Mouse (Mus musculus): ENCODE results near the gene Wdfy3.
A peak's percentile ranks its signal among the peaks of the same experiment; 100 is the strongest.
"Not testable (repeated sequence)": the region's sequence is repeated elsewhere in the genome, so short reads cannot be mapped to it uniquely, and the experiment has no call there.

Gene Wdfy3

DNA sequence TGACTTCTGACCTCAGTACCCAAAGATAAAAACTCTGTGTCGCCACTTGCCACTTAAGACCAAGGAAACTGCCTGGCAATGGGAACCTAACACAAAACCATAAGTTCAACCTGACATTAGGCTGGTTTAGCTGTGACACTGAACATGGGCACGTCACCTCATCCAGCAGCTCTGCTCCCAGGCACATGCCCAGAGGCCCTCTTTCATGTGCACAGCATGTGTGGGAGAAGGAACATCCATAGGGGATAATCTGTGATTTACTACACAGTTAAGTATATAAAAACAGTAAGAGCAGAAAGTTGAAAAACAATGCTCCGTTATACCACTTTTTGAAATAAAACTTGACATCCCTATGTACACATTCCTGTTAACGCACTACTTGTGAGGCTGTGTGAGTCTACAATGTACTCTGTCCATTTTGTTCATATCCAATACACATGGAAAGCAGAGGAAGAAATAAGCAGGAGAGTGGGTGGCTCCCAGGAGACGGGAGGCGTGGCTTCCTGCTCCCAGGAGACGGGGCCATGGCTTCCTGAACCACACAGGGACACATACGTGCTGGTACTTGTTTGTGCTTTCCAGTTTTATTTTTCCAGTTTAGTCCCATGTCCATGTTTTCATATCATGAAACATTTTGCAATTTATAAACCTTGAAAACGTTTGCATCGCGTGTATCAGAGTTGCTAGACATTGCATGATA, 73.5 kb downstream of the Wdfy3 start:
- DNase-seq, result no peak

DNA sequence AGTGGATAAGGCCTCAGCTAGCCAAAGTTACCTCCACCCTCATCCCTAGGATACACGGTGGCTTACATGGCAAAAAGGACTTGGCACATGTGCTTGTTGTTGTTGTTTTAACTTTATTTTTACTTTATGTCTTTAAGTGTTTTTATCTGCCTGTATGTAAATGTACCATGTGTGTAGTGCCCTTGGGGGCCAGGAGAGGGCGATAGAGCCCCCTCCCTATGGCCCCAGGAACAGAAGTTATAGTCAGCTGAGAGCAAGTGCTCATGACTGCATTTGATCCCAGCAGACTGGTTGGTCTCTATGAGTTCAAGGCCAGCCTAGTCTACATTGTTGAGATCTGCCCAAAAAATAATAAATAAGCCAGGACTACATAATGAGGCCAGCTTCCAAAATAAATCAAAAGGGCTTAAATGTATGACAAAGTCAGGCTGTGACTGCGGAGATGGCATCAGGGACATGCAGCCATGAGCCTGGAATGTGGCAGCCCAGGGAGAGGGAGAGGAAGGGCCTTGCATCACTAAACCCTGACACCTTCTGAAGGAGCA, 74.2 kb downstream of the Wdfy3 start:
- DNase-seq, result no peak

DNA sequence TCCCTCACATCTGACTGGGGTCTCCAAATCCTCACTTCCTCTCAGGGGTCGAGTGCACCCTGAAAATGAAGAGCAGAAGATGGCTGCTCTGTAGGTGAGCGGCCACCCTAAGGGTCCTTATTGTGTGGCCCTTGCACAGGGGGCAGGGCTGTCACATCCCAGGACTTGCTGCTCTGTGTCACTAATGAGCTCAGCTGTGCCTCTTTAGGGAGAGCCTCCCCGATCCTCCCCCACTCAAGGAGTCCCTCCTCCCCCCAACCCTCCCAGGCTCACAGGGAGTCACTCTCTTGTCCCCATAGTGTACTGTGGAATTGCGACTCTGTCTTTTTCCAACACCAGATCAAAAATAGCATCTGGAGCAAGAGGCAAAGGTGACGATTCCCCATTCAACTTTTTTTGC, 75.7 kb downstream of the Wdfy3 start:
- DNase-seq, result no peak

DNA sequence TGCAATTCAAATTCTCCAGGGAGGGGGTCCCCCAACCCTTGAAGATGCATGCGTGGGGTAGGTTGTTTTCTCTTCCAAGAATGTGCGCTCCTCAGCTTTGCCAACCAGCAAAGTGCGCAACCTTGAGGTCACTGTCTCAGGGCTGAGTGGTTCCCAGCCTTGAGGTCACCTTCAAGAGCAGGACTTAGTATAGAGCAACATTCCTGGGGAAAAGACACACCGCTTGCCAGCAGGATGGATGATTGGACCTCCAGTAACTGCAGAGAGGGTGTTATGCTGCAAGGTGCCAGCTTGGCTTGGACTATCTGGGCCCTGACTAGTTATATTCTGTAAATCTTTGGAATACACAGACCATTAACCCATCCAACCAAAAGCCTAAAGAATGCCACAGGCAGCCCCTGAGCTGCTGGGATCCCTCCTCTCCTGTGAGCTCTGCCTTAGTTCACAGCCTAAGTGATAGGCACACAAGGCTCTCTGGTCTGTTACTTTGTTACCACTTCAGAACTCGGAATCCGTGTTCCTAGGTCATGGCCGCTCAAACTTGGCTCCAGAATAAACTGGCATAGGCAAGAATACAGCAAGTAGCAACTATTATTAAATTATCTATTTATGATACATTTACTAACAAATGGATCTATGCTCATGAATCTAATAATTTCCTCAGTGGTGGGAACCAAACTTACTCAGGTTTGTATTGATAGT, 76.6 kb downstream of the Wdfy3 start:
- DNase-seq, result no peak

DNA sequence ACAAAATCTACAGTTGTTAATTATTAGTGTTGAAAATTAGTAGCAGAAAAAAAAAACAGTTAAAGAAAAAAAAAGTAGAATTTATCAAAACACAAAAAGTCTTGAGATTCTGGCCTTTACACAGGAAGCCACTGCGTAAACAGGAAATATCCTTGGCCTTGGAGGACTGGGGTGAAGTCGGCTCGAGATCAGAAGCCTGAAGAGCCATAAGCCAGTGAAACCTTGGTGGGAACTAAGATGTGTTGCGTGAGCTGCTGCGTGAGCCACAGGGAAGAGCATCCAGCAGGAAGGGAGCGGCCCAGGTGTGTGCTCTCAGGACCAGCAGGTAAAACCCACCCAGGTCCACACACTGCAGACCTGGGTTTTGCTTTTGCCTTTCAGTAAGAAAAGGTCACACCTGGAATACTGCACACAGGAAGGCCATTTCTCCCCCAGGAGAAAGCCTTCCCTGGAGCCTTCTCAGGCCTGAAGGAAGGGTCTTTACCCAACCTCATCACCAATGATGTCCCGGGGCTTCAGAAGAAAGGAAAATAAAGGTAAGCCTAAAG, 79.3 kb downstream of the Wdfy3 start:
- DNase-seq, result no peak

DNA sequence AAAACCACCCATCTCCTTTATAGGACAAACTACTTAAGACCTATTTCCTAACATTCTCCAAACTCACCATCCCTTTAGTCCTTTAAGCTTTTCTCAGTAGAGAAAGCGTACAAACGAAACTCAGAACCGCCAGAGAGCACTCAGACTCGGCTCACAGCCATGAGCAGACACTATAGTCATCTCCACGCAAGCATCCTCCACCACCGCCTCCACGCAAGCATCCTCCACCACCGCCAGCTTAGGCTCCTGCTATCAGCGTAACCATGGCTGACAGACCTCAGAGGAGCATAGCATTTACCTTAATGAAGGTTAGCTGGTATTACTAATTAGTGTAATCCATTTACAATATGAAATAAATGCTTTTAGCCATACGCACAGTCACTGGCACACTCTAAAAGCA, 81.2 kb downstream of the Wdfy3 start:
- no peak for DNase-seq

DNA sequence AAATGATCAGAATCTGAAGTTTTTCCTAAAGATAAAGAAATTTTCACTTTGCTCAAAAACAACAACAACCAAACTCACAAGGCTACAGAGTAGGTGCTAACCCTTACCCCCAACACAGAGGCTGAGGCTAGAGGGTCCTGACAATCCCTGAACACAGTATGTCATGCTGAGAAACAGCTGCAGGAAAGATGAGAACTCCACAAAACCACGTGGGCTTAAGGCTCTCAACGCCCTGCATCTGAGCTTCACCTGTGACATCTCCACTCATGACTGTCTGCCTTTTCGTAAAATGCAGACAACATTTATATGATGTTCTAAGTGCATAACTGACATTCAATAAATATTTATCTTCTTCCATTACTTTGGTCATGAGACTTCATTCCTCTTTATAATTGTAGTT, 83.0 kb downstream of the Wdfy3 start:
- no peak for DNase-seq

DNA sequence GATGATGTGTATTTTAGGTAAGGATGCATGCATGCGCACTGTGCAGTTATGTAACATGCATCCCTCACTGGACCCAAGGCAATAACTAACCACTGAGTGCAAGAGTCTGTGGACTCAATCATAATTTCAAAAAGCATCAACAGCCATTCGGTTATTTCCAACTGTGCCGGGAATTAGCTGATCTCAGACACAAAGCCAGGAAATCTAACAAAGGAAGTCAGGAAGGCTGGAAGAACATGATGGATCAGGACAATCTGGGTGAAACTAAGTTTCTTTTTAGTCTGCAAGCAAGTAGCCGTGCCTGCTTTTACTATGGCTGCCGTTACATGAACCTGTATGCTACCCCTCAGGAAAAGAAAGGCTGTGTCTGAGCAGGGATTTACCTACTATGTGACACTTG, 87.5 kb downstream of the Wdfy3 start:
- DNase-seq, result no peak

DNA sequence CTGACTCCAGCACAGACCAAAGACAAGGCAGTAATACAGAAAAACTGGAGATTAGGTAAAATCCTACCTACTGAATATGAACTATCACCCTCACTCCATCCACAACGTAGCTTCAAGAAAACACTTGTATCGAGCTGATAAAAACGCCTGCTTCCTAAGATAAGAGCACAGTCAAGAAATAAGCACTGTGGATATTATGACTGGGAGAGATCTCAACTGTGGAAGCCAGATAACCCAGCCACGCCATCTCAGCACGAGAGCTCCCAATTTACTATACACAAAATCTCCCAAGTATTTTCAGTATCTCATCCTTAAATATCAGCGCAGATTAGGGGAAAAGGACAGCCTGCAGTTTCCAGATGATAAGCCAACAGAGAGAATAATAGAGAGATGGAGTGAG, 90.1 kb downstream of the Wdfy3 start:
- DNase-seq, result no peak

DNA sequence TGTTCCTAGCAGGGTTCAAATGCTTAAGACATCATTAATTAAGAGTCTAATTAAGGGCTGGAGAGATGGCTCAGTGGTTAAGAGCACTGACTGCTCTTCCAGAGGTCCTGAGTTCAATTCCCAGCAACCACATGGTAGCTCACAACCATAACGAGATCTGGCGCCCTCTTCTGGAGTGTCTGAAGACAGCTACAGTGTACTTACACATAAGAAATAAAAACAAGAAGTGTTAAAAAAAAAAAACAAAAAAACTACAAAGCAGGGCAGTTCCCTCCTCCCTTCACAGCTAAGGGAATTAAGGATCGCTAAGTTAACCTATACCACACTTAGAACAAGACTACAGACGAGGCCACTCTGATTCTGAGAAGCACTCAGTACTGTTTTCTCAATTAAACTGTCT, 97.1 kb downstream of the Wdfy3 start:
- DNase-seq, result not testable (repeated sequence)

DNA sequence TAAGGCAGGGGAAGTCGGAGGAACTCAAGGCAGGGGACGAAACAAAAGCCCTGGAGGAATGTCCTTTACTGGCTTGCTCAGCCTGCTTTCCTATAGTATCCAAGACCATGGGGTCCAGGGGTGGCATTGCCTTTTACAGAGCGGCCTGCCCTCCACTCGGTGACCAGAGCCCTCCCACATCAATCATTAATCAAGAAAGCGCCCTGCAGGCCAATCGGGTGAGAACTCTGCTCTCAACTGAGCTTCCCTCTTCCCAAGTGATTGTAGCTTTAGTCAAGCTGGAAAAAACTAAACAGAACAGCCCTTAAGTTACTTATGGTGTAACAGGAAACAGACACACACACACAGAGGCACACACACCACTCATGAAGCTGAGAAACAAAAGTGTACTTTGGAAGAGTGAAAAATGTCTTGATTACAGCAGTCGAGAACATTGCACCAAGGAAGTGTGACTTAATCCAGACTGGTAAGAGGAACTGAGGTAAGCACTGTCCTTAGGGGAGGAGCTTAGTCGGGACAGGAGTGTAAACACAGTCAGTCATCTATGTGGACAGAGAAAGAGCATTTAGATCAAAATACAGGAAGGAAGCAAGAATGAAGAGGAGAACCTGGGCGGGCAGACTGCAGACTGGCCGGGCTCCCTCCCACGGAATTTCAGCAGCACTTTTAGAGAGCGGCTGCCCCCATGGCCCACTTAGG, 101.4 kb downstream of the Wdfy3 start:
- DNase-seq, result no peak

DNA sequence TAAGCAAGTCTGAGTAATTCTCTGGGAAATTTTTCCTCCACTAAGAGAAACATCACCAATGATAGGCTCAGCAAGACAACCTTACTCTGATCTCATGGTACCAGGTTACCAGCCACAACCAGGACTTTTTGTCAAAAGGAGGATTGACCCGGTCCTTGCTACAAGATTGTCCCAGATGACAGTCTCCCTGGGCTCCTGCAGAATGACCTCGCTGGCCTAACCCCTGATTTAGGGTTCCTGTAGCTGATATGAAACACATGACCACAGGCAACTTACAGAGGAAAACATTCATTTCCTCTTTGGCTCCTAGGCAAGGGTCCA, 101.9 kb downstream of the Wdfy3 start:
- no peak for DNase-seq

DNA sequence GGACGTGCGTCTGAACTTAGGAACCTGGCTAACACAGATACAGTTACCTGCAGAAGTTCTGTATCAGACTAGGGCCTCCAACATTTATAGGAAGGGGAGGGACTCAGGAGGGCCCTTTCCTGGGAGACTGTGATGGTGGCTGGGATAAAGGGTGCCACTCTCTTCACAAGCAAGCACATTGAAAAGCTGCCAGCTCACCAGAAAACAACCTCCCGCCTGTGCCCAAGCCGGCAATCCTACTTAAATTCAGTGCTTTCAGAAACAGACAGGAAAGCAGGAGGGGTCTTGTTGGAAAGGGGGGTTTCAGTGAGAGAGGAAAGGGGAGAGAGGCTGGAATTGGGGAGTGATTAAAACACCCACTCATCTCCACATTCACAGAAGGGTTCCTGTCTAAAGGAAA, 106.9 kb downstream of the Wdfy3 start:
- DNase-seq, result no peak

DNA sequence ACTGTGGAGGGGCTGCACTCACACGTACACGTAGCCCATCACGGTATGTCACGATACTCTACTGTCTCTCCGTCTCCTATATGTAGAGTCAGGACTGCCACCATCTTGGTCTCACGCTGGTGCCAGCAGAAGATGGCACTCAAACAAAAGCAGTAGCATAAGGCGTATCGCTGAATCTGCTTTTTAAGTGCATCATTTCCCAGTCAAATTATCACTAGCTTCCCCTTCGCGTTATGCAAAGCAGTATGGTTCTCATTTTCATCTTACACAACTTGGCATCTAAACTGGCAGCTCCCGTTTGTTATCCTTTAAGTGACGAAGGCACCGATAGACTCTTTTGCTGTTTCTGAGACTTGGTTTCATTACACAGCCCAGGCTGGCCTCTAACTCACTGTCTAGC, 110.4 kb downstream of the Wdfy3 start:
- no peak for DNase-seq

DNA sequence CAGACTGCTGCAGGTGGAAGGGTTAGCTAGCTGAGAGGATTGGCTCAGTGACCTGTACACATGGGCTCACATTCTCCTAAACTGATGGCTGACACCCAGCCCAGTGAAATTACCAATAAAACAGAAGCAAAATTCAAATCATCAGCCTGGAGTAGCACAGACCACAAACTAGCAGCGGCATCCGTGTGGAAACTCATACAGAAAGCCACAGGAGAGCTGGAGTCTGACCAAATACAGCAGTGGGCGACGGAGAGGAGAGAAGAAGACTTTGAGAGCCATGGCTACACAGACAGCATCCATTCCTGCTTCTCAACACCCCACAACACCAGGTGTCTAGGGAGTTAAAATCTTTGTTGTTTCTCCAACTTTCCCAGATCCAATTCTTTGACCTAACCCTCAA, 110.8 kb downstream of the Wdfy3 start:
- no peak for DNase-seq

DNA sequence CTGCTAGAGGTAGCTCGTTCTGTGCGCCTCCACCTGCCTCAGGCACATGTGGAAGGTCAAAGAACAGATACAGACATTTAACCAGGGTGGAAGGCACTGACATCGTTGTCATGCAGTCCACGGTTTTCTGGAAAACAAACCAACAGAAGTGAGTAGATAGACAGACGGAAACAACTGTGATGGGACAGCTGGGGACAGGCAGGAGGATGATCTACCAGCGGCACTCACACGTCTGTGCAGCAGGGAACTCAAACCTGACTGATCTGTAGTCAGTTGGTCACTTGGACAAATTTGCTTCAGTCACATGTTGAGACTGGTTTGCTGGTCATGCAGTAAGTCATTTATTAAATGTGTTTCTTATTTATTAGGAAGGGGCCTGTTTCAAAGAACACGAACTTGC, 112.3 kb downstream of the Wdfy3 start:
- DNase-seq, result no peak

DNA sequence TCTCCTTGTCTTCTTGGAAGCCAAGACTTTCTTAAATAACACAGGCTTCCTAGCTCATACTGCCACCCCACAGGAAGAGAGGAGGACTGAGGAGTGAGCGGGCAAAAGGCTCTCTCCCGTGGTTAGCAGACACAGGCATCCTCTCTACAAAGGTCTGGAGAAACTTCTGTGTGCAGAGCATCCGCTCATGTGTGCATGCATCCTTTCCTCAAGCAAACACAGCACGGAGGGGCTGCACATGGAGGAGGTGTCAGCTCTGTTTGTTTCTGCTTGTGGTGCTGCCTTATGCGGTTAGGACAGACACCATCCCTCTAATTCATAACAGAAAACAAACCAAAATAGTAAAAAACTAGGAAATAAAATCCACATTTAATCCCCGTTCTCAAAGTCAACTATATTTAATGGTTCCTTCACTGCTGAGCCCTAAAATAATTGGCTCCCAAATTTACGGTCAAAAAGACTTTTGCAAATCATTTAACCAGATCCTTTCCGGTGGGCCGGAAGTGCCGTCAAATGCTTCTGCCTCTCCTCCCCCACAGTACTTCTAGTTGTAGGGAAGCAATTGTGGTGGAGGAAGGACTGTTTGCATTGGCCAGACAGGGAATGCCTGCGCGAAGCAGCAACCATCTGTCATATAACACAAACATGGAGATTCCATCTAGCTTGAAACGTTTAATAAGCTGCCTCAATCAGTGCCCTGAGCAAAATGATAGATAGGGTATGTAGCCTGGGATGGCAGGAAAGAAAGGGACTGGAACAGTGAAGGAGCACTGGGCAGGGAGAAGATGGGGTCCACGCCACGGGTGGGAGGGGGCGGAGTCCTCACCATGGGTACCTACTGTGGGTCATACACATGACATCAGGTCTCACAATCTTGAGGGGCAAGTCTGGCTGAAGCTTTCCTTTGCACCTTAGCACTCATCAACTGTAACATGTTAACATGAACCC, 115.1 kb downstream of the Wdfy3 start:
- no peak for DNase-seq

DNA sequence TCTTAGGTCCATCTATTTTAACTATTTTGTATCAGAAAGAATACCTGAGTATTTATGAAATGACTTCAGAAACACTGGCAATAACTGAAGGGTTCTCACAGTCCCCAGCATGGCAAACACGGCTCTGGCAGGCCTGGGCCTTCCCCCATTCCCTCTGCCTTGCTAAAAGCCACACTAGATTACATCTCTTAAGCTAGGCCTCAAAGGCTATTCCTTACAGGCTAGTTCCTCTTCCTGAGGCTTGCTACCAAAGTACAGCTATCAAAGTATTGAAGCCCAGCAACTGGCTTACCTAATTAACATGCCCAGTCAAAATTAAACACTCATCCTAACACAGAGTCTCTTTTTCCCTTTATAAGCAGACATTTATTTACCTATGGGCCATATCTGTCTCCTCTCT, 117.8 kb downstream of the Wdfy3 start:
- DNase-seq, result no peak

DNA sequence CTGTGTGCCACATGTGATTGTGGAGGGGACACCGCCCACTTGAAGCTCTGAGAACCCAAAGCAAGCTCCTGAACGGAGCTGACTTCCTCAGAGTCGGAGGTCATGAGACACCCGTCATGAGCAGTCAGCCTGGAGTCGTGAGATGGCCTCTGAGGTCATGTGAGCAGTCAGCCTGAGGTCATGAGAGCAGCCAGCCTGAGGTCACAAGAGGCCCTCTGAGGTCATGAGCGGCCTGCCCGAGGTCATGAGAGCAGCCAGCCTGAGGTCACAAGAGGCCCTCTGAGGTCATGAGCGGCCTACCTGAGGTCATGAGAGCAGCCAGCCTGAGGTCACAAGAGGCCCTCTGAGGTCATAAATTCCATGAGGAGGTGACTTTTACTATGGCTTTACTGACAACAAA, 120.4 kb downstream of the Wdfy3 start:
- DNase-seq, result no peak

DNA sequence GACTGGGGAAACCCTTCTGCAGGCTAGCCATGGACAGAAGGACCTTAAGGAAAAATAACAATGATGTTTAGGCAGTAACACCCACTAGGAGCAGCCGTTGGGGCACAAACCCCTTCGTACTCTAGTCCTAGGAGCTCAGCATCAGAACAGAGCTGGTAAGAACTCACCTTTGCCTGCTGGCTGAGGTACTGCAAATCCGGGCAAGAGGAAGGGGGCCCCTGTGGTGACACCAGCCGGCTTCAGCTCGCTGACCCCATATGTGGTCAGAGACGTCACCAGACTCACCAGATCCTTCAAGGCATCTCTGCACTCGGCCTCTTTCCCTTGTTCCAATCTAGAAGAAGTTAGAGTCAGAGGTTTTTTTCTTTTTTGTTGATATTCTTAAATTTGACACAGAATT, 121.1 kb downstream of the Wdfy3 start:
- no peak for DNase-seq

DNA sequence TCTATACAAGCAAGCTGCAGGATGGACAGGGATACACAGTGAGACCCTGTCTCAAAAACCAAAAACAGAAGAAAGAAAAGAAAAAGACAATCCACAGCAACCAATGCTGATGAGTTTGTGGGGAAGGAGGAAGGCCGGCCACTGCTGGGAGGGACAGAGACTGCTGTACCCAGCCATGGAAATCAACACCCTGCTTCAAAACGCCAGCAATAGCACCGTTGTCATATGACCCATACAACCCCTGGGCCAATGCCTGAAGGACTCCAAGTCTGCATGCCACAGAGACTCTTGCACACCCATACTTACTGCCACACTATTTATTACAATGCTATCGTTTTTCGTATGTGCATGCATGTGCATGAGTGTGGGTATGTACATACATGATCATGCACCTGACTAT, 124.0 kb downstream of the Wdfy3 start:
- DNase-seq, result no peak

DNA sequence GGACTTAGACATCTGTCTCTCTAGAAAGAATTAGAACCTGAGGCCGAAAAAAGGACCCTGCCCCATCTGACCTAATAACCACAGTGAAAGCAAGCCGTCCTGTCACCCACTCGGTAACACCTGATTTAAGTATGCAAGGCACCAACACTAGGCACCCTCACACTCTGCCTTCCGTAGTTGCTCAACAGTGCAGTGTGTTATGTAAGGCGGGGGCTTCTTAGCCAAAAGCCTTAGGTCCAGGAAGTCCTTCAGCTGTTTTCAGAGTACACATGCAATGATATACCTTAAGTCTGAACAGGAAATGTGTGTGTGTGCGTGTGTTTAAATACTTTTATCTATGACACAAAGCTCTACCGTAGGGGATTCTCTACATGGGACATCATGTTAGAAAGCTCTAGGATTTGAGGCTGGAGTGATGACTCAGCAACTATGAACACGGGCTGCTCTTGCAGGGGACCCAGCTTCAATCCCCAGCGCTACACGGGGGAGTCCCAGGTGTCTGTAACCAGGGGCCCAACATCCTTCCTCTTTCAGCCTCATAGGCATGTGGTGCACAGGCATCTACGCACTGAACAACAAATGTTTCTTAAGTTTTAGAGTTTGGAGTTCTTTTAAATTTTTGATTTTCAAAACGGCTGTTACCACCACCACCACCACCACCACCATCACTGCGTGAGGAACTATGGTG, 131.7 kb downstream of the Wdfy3 start:
- DNase-seq, result peak; percentile 12

All from thymus, postnatal 14 days (tissue).